Mouse (Mus musculus) monocyte, adult 5-6 weeks (primary cell): ENCODE measurements at regions not wholly inside any gene's neighbourhood (a gene's known extent, or its start where the extent isn't known, plus 50 kb on each side); places are given as distances from the start of the nearest gene placed in this dataset.

Source experiments
- ATAC-seq: fragments of 153-309, 156-312 bp; replicated peaks from 2 replicates; pipeline ENCODE4 v1.8.0; 2017; ENCODE audit warnings: mild to moderate bottlenecking; ENCODE audit not compliant: low TSS enrichment, insufficient number of reproducible peaks, severe bottlenecking, poor library complexity, low FRiP score

DNA sequence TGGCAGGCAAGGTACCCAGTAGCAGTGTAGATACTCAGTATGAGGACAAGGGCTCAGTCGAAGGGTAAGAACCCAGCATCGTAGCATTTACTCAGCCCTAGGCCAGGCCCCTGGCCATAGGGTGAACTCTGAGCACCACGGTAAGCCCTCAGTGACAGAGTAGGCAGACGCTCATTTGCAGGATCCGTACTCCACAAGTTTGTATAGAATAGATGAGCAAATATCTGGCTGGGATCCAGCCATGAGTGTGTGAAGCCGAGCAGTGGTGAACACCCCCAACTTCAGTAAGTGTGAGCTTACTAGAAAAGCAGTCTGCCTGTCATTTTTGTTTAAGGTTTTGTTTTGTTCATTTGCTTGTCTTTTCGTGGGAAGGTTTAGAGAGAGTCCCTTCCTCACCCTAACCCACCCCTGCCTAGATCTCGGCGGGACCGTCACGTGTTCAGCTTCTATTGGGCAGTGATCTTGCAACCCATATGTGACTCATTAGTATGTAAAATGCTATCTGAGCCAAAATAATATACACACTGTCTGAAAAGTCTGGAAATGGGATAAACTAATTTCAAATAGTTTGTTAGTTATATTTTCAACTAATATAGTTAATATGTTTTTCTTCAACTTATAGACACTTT, 76.3 kb downstream of the Gm5447 start:
- ATAC-seq = no peak

DNA sequence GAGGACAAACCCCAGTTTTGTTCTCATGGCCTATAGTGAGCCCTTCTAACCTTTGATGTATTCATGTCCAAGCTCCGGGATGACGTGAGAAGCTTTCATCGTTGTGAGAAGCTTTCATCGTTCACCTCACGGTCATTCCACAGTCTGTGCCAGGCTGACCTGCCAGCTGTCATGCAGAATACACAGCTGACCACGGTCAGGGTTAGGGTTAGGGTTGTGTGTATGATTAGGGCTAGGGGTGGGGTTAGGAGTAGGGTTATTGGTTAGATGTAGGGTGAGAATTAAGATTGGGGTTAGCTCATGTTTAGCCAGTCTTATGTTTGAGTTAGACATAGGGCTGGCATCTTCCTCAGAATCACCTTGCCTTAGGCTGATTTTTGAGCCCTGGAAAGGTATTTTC, 77.6 kb downstream of the Gm5447 start:
- ATAC-seq = 0 out of 2 replicates have a peak, but pooled peaks have one; percentile 22

DNA sequence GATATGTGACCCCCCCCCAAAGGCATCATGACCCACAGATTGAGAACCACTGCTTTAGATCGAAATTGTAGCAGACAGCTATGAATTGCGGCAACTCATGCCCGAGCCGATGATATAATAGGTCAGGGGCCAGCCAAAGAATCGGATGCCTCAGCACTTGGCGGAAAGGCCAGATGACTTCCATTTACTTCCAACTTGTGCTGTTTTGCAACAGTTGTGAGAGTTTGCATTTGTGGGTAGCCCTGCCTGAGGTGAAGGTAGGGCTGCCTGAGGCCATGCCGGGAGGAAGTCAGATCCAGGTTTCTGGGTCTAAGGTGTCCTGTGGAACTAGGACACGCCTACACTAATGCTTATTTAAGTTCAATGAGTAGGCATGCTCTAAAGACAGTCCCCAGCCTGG, 80.4 kb downstream of the Gm5447 start:
- no peak for ATAC-seq

- no peak for ATAC-seq
Observed at GRCm38 (mm10) chr13:31055376-31056083, 81.5 kb downstream of the Gm5447 start.

GRCm38 (mm10) chr13:31056154-31056871, 82.3 kb downstream of the Gm5447 start:
- no peak for ATAC-seq

- no peak for ATAC-seq
Observed at GRCm38 (mm10) chr13:31060916-31061431, 87.0 kb downstream of the Gm5447 start.

- no peak for ATAC-seq
Observed at GRCm38 (mm10) chr13:31068343-31068742, 94.3 kb downstream of the Gm5447 start.

DNA sequence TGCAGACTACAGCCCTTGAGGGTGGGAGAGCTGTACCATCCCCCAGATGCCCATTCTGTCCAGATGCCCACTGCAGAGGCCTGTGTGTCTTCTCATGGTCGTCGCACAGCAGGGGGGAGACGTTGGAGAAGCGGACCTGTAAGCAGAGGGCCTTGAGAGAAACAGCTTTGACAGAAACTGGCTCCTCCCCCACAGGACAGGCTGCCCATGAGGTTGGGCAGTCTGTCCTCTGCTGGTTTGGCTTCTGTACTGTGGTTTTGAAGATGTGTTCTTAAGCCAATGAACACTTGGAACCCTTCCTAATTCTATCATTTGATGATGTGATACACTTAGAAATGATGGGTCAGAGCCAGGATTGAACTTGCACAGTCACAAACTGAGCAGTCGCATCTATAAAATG, 102.5 kb downstream of the Gm5447 start:
- no peak for ATAC-seq

GRCm38 (mm10) chr13:31078751-31079150, 104.7 kb downstream of the Gm5447 start:
- ATAC-seq = no peak

GRCm38 (mm10) chr13:31080215-31080614, 106.2 kb downstream of the Gm5447 start:
- no peak for ATAC-seq

DNA sequence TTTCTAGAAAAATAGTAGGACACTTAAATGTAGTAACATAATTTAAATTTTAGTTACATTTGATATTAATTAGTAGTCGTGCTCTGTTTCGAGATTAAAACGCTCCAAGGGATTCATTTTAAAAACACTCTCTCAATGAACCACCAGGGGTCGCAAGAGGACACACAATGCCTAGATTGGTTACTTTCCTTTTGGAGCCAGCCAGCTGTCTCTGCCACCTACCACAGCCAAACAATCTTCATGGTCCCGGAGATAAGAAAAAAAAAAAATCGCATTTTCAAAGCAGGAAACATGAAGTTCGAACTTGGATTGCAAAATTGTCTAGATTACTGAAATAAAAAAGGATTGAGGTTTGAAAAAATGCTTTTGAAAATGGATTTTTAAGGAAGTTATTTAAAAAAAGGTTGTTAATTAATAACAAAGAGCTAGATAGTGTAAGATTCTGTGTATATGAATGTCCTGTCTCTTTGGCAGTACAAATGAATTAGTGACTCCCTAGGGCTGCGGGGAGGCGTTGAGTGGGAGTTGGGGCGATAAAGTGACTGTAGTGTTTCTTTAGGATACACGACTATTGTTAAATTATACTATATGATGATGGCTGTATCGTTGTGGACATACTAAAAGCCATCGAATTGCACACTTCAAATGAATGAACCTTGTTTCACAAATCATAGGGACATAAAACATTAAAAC, 108.6 kb downstream of the Gm5447 start:
- 0 out of 2 replicates have a peak, but pooled peaks have one; percentile 59 for ATAC-seq

DNA sequence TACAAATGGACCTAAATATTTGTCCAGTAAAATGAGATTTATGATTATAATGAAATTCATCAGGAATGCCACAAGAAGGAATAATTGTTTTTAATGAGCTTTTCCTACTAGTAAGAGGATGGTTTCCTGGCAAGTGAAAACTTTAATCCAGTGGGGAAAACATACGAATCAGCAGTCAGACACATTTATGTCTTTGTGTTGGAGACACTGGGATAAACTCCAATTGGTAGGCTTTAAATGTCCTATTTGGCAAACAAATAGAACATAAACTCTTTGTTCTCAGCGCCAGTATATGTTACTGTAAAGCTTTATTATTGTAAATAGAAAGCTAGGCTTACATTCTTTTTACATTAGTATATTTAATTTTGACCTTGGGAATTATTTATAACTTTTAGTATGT, 127.0 kb downstream of the Gm5447 start:
- no peak for ATAC-seq

GRCm38 (mm10) chr13:31107434-31107833, 133.4 kb downstream of the Gm5447 start:
- ATAC-seq = no peak

GRCm38 (mm10) chr13:31109231-31109630, 135.2 kb downstream of the Gm5447 start:
- ATAC-seq = no peak

- ATAC-seq = no peak
Observed at GRCm38 (mm10) chr13:31122689-31123088, 148.7 kb downstream of the Gm5447 start.

DNA sequence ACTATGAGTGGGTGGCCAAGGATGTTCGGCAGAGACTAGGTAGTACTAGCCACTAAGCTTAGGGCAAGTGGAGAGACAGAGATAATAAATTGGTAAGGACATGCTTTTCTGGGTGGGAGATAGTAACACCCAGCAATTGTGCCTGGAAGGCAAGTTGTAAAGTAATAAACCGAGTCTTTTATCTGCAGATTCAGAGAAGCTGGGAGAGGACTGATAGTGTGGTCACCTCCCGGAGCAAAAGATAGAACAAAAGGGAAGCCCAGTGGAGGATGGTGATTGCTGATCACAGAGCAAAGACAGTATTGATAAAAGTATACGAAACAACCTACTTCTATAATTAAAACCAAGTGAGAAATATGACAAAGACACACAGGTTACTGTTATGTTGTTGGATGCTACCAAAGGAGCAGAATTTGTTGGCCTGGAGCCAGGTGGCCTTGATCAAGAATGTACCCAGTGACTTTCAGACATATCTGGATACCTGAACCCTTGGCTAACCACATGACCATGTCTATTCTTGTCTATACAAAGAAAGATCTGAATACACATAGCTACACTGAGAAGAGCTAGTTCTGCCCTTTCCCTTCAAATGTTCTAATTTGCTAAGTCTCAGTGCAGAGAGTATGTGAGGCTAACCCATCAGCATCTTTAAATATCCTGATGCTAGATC, 150.7 kb downstream of the Gm5447 start:
- no peak for ATAC-seq

- no peak for ATAC-seq
Observed at GRCm38 (mm10) chr13:31132501-31132900, 158.5 kb downstream of the Gm5447 start.

GRCm38 (mm10) chr13:31139686-31140085, 165.7 kb downstream of the Gm5447 start:
- ATAC-seq = no peak

DNA sequence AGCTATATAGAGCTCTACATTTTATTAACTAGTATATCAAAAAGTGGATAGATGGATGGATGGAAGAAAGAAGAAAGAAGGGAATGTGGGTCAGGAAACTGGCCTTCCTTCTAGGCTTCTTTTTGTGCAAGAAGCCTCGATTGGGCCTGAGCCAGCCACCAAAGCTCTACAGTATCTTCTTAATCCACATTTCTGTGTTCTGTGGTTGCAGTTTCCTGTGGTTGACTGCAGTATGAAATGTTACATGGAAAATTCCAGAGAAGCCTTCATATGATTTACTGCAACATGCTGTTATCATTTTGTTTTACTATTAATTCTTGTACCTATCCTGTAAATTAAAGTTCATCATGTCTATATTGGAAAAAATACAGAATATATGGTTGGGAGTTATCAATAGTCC, 173.3 kb downstream of the Gm5447 start:
- ATAC-seq = no peak
